In genomic region chr16:70351641-70352280, GRCm38 (mm10) we compare ENCODE assay signal across 8 mouse cellular contexts. TPM values are rescaled to one million over a fixed set of nuclear protein-coding genes. Genes with fewer than 3 reads are reported as not detected.
DNase-seq lines count a peak whose midpoint lies in the region; ATAC-seq lines count a peak whose summit lies in the region.

No protein-coding gene starts in this region.

- H3K27ac ChIP-seq in heart, embryonic 13.5 days (replicated peaks): peak overlapping the region; percentile 65

- peak; percentile 63 for DNase-seq in 3T3-L1 (ENCODE audit: low read depth, low spot score)
- DNase-seq in brain, adult 2 months (ENCODE audit: low read depth, low spot score): peak; percentile 23
- peak; percentile 45 for DNase-seq in kidney, postnatal 14 days
- DNase-seq in mesoderm, embryonic 11.5 days (ENCODE audit: low read depth, low spot score): peak; percentile 61
- no peak for DNase-seq in right cerebral cortex, adult 18-20 months
- DNase-seq in MN1 (ENCODE audit: low spot score): no peak
- DNase-seq in layer of hippocampus, postnatal 36 days: no peak

- H3K9ac ChIP-seq in heart, embryonic 13.5 days: no peak overlapping the region

- no peak for ATAC-seq in heart, embryonic 13.5 days (ENCODE audit: extremely low read depth, insufficient number of reproducible peaks, low FRiP score, low TSS enrichment)

- no peaks in the 10 kb centered on the region for H3K36me3 ChIP-seq in heart, embryonic 13.5 days

- H3K4me3 ChIP-seq in heart, embryonic 13.5 days: no peak overlapping the region

- H3K9me3 ChIP-seq in heart, embryonic 13.5 days: 0 out of 2 replicates have a peak, but pooled peaks cover 3% of the 10 kb centered on the region

- H3K4me2 ChIP-seq in heart, embryonic 13.5 days: peak overlapping the region; percentile 15; the same call in 1 of the 2 replicates

- H3K27me3 ChIP-seq in heart, embryonic 13.5 days (replicated peaks): no peaks in the 10 kb centered on the region

- 57% methylated on average over 11 of the region's 11 CpGs for WGBS in heart, embryonic 13.5 days

- H3K4me1 ChIP-seq in heart, embryonic 13.5 days: peaks cover 17% of the 10 kb centered on the region

RNA-seq across cellular contexts. Expression of gene Gbe1, which starts 38.0 kb away (rescaled TPM):
- polyA plus RNA-seq in heart, embryonic 13.5 days (2015; fragmentation: Nextera tagmentation; extraction: Ambion mirVana): 48.1 and 49.6 TPM in 2 replicates
- 1 to 10 TPM; 5.9 to 7.9 TPM for total RNA-seq in layer of hippocampus, postnatal 36 days (2021)

Comparison
In these comparisons a context has a peak if more than half of its experiments do, and no peak if none do; other contexts are left out.
1. DNase-seq: peak in 3T3-L1 (single experiment), brain, adult 2 months (single experiment), kidney, postnatal 14 days (single experiment) and mesoderm, embryonic 11.5 days (single experiment); none in right cerebral cortex, adult 18-20 months (single experiment), MN1 (single experiment) and layer of hippocampus, postnatal 36 days (0 of 2).